Mouse (Mus musculus): ENCODE measurements around the gene Mmgt1. TPM values are rescaled to one million over a fixed set of nuclear protein-coding genes. Genes with fewer than 3 reads are reported as not detected.

Gene Mmgt1
- 13.0 TPM in 2 replicates for polyA plus RNA-seq (2015; fragmentation: Nextera tagmentation; extraction: Ambion mirVana)

DNA sequence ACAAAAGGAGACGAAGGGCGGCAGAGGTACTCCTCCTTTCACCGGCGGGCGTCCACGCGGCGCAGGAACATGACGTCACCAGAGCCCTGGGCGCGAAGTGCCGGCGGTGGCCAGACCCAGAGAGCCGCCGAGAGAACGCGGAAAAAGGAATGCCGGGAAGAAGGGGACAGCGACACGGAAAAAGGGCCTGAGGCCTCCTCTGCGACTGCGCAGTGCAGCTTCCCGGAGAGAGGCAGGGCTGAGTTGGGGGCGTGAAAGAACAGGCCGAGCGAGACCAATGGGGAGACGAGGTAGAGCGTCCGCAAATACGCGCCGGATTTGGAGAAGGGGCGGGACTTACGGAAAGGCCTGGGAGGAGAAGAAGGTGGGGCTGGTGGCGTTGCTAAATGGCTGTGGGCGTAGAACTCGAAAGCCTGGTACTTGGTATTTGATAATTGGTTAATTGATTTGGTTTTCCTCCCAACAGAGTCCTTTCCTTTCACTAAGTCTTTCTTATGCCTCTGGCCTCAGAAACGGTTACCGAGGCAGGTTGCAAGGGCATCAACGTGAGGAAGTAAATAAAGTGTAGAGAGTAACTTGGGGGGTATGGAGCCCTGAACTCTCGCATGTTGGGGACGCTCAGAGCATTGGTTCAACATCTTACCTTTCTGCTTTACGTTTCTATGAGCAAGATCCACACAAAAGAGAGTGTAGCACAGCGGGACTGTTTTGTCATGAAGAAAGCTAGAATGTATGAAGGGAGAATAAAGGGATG lies at the start of gene Mmgt1:
Gene Mmgt1, minus strand, starts transcription at position 183 of the 754 bp plus-strand sequence.
- Histone ChIP-seq H3K4me2 (replicated peaks; ENCODE audit: low read depth) (peak within 1 kb of the TSS; percentile 59), H3K36me3 (ENCODE audit: control insufficient read depth, insufficient read depth, low read length) (no peaks in the 10 kb centered on the region), H3K27ac (replicated peaks) (peak within 1 kb of the TSS; percentile 79), H3K9me3 (ENCODE audit: control insufficient read depth, low read length) (no peaks in the 10 kb centered on the region), H3K4me3 (ENCODE audit: low read depth, low read length) (peak within 1 kb of the TSS; percentile 62), H3K4me1 (replicated peaks; ENCODE audit: control insufficient read depth, insufficient read depth) (no peaks in the 10 kb centered on the region), H3K9ac (ENCODE audit: low read length) (peak within 1 kb of the TSS; percentile 76), H3K27me3 (ENCODE audit: control insufficient read depth, insufficient read depth, low read length) (no peaks in the 10 kb centered on the region)
- WGBS = 11% methylated on average over 43 of the region's 44 CpGs
- peak; percentile 92 for DNase-seq (ENCODE audit: low spot score)
- TF ChIP-seq CTCF (IDR thresholded peaks at IDR 0.05; ENCODE audit: low read depth) (no peak), EP300 (optimal IDR thresholded peaks at IDR 0.05) (no peak)
- ATAC-seq (ENCODE audit: low FRiP score, low TSS enrichment) = peak; percentile 99

DNA sequence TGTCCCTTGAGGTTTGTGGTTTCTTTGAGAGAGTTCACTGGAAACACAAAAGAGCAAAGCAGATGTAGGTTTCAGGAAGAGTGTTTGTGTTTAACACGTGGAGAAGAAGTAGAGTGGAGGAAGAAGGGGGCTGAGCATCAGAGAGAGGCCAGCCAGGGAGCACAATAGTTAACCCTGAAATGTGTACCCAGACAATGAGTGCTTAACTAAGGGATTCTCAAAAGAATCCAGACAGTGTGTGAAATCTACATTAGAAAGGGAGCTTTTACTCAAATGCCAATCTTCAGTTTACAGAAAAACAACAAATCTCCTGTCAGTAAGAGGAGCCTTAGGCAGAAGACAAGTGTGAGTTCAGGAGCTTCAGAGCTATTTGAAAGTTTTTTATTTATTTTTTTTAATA lies 42.2 kb upstream of the Mmgt1 start:
- Histone ChIP-seq H3K4me1 (replicated peaks; ENCODE audit: control insufficient read depth, insufficient read depth) (no peaks in the 10 kb centered on the region), H3K9me3 (ENCODE audit: control insufficient read depth, low read length) (no peaks in the 10 kb centered on the region), H3K9ac (ENCODE audit: low read length) (no peak overlapping the region), H3K27ac (replicated peaks) (no peak overlapping the region), H3K4me3 (ENCODE audit: low read depth, low read length) (no peak overlapping the region), H3K36me3 (ENCODE audit: control insufficient read depth, insufficient read depth, low read length) (no peaks in the 10 kb centered on the region), H3K4me2 (replicated peaks; ENCODE audit: low read depth) (no peak overlapping the region), H3K27me3 (ENCODE audit: control insufficient read depth, insufficient read depth, low read length) (no peaks in the 10 kb centered on the region)
- TF ChIP-seq EP300 (optimal IDR thresholded peaks at IDR 0.05) = no peak
- TF ChIP-seq CTCF (IDR thresholded peaks at IDR 0.05; ENCODE audit: low read depth) = no peak
- no peak for ATAC-seq (ENCODE audit: low FRiP score, low TSS enrichment)
- no peak for DNase-seq (ENCODE audit: low spot score)
- 18% methylated on average over 1 of the region's 1 CpGs for WGBS

DNA sequence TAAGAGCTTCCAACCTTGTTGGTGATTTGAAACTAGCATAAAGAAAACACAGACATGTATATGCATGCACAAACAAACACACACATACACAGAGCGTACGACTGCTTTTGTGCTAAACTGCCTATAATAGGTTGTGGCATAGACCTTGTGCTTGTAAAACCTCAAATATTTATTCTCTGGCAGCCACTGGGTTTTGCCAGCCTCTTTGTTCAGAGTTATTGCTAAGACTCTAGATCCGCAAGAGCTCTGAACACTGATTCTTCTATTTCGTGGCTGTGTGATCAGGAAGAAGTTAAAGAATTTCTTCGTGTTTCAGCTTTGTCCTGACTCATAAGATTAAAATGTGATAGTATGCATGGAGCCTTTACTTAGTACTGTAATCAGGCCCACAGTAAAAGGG lies 38.3 kb upstream of the Mmgt1 start:
- Histone ChIP-seq H3K27me3 (ENCODE audit: control insufficient read depth, insufficient read depth, low read length) (no peaks in the 10 kb centered on the region), H3K9ac (ENCODE audit: low read length) (no peak overlapping the region), H3K27ac (replicated peaks) (no peak overlapping the region), H3K4me1 (replicated peaks; ENCODE audit: control insufficient read depth, insufficient read depth) (no peaks in the 10 kb centered on the region), H3K4me3 (ENCODE audit: low read depth, low read length) (no peak overlapping the region), H3K4me2 (replicated peaks; ENCODE audit: low read depth) (no peak overlapping the region), H3K9me3 (ENCODE audit: control insufficient read depth, low read length) (no peaks in the 10 kb centered on the region), H3K36me3 (ENCODE audit: control insufficient read depth, insufficient read depth, low read length) (no peaks in the 10 kb centered on the region)
- no peak for DNase-seq (ENCODE audit: low spot score)
- WGBS = 66% methylated on average over 5 of the region's 5 CpGs
- ATAC-seq (ENCODE audit: low FRiP score, low TSS enrichment) = no peak
- TF ChIP-seq CTCF (IDR thresholded peaks at IDR 0.05; ENCODE audit: low read depth) (no peak), EP300 (optimal IDR thresholded peaks at IDR 0.05) (no peak)

DNA sequence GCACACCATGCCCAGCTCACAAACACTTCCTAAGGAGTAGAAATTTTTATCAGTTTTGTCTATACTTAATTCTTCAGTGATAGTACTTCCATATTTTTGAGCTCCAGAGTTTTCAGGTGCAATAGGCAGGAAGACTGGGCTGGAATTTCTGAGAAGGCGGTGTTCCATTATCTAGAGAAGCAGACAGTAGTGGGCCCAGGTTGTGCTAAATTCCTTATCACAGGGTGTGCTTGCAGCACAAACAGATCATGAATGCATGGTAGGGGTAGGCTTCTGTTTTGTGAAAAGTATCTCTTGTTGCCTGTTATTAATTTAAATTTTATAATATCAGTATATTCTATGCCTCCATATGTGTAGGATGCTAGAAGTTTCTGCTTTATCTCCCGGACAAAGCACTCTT lies 17.4 kb upstream of the Mmgt1 start:
- TF ChIP-seq CTCF (IDR thresholded peaks at IDR 0.05; ENCODE audit: low read depth) = no peak
- TF ChIP-seq EP300 (optimal IDR thresholded peaks at IDR 0.05) = no peak
- no peak overlapping the region for H3K9ac ChIP-seq (ENCODE audit: low read length)
- DNase-seq (ENCODE audit: low spot score) = no peak
- no peak for ATAC-seq (ENCODE audit: low FRiP score, low TSS enrichment)
- no peaks in the 10 kb centered on the region for H3K27me3 ChIP-seq (ENCODE audit: control insufficient read depth, insufficient read depth, low read length)
- H3K27ac ChIP-seq (replicated peaks) = no peak overlapping the region
- H3K4me1 ChIP-seq (replicated peaks; ENCODE audit: control insufficient read depth, insufficient read depth) = no peaks in the 10 kb centered on the region
- no peak overlapping the region for H3K4me2 ChIP-seq (replicated peaks; ENCODE audit: low read depth)
- no peaks in the 10 kb centered on the region for H3K9me3 ChIP-seq (ENCODE audit: control insufficient read depth, low read length)
- WGBS = 89% methylated on average over 2 of the region's 2 CpGs
- H3K36me3 ChIP-seq (ENCODE audit: control insufficient read depth, insufficient read depth, low read length) = no peaks in the 10 kb centered on the region
- H3K4me3 ChIP-seq (ENCODE audit: low read depth, low read length) = no peak overlapping the region

DNA sequence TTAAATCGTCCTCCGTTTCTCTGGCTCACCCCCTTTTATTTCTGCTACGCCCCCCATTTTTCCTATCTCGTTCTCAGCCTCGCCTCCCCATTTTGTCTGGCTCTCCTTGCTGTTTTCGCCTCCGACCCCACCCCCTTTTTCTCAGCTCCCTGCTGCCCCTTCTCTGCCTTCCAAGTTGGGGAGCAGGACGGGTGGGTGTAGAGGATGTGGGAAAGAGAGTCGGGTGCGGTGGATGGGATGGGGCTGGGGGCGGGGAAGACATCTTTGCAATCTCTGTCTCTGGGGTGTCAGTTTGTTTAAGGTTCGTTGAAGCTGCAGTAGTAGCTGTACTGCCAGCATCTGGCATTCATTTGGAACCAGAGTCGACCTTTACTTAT lies 12.4 kb upstream of the Mmgt1 start:
- no peaks in the 10 kb centered on the region for H3K27me3 ChIP-seq (ENCODE audit: control insufficient read depth, insufficient read depth, low read length)

DNA sequence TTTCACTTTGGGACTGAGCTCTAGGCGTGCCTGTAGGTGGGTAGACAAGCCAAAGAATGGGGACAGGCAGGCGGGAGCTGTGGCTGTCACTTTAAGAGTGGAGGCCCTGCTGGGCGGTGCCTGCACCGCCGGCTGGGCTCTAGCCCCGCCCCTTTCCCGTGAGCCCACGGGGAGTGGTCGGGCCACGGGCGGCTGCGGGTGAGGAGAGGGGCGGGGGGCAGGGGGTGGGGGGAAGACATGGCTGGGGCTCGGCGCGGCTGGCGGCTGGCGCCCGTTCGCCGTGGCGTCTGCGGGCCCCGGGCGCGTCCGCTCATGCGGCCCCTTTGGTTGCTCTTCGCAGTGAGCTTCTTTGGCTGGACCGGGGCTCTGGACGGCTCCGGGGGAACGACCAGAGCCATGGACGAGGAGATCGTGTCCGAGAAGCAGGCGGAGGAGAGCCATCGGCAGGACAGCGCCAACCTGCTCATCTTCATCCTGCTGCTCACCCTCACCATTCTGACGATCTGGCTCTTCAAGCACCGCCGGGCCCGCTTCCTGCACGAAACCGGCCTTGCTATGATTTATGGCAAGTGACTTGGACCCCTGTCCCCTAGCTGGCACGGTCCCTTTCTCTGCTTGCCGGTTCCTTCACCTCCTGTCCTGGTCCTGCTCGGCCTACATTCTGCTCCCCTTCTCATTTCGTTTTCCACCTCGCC lies 11.9 kb upstream of the Mmgt1 start, which contains the start of gene Slc9a6:
Gene Slc9a6, plus strand, starts transcription at position 135 of the 695 bp plus-strand sequence.
- peak within 1 kb of the TSS; percentile 57 for H3K4me3 ChIP-seq (ENCODE audit: low read depth, low read length)
- peak within 1 kb of the TSS; percentile 58 for H3K4me2 ChIP-seq (replicated peaks; ENCODE audit: low read depth)
- peak within 1 kb of the TSS; percentile 70 for H3K27ac ChIP-seq (replicated peaks)
- WGBS = 14% methylated on average over 21 of the region's 50 CpGs
- DNase-seq (ENCODE audit: low spot score) (peak; percentile 78), ATAC-seq (ENCODE audit: low FRiP score, low TSS enrichment) (peak; percentile 91)
- H3K9ac ChIP-seq (ENCODE audit: low read length) = peak within 1 kb of the TSS; percentile 67
- TF ChIP-seq CTCF (IDR thresholded peaks at IDR 0.05; ENCODE audit: low read depth) (no peak), EP300 (optimal IDR thresholded peaks at IDR 0.05) (no peak)
- no peaks in the 10 kb centered on the region for H3K36me3 ChIP-seq (ENCODE audit: control insufficient read depth, insufficient read depth, low read length)
- H3K27me3 ChIP-seq (ENCODE audit: control insufficient read depth, insufficient read depth, low read length) = no peaks in the 10 kb centered on the region
- H3K4me1 ChIP-seq (replicated peaks; ENCODE audit: control insufficient read depth, insufficient read depth) = no peaks in the 10 kb centered on the region
- no peaks in the 10 kb centered on the region for H3K9me3 ChIP-seq (ENCODE audit: control insufficient read depth, low read length)

More for the DNA sequence above, 12.4 kb upstream of the Mmgt1 start:
- DNase-seq (ENCODE audit: low spot score) (peak; percentile 17), ATAC-seq (ENCODE audit: low FRiP score, low TSS enrichment) (no peak)
- no peak overlapping the region for H3K27ac ChIP-seq (replicated peaks)
- H3K4me2 ChIP-seq (replicated peaks; ENCODE audit: low read depth) = peak overlapping the region; percentile 58
- peak overlapping the region; percentile 67 for H3K9ac ChIP-seq (ENCODE audit: low read length)
- no peaks in the 10 kb centered on the region for H3K9me3 ChIP-seq (ENCODE audit: control insufficient read depth, low read length)
- no peaks in the 10 kb centered on the region for H3K36me3 ChIP-seq (ENCODE audit: control insufficient read depth, insufficient read depth, low read length)
- TF ChIP-seq EP300 (optimal IDR thresholded peaks at IDR 0.05) (no peak), CTCF (IDR thresholded peaks at IDR 0.05; ENCODE audit: low read depth) (no peak)
- H3K4me1 ChIP-seq (replicated peaks; ENCODE audit: control insufficient read depth, insufficient read depth) = no peaks in the 10 kb centered on the region
- 15% methylated on average over 13 of the region's 13 CpGs for WGBS
- peak overlapping the region; percentile 57 for H3K4me3 ChIP-seq (ENCODE audit: low read depth, low read length)

Measured in stomach, postnatal 0 days (tissue).